Mouse (Mus musculus) adrenal gland, adult 18-20 months (tissue): Measurements from ENCODE around the gene Ifi35. TPM values are rescaled to one million over a fixed set of nuclear protein-coding genes. Genes with fewer than 3 reads are reported as not detected.
A peak's percentile ranks its signal among the peaks of the same experiment; 100 is the strongest.
"Not testable (repeated sequence)": the region's sequence is repeated elsewhere in the genome, so short reads cannot be mapped to it uniquely, and the experiment has no call there.

Experiments
- DNase-seq, 2 experiments: peaks; one replicate each; pipeline ENCODE4 v3.0.0; 2021 to 2022; ENCODE audit warnings: low spot score in 2 of 2
- total RNA-seq, 2 experiments: library from RNA; stranded (reverse); gene quantifications; 1 replicate in 1 of 2; 2 replicates in 1 of 2; pipeline ENCODE4 v1.2.3; 2021

Ifi35 gene
- total RNA-seq, 2 experiments from 2014 or later, result 30.0 to 38.8 TPM

DNA sequence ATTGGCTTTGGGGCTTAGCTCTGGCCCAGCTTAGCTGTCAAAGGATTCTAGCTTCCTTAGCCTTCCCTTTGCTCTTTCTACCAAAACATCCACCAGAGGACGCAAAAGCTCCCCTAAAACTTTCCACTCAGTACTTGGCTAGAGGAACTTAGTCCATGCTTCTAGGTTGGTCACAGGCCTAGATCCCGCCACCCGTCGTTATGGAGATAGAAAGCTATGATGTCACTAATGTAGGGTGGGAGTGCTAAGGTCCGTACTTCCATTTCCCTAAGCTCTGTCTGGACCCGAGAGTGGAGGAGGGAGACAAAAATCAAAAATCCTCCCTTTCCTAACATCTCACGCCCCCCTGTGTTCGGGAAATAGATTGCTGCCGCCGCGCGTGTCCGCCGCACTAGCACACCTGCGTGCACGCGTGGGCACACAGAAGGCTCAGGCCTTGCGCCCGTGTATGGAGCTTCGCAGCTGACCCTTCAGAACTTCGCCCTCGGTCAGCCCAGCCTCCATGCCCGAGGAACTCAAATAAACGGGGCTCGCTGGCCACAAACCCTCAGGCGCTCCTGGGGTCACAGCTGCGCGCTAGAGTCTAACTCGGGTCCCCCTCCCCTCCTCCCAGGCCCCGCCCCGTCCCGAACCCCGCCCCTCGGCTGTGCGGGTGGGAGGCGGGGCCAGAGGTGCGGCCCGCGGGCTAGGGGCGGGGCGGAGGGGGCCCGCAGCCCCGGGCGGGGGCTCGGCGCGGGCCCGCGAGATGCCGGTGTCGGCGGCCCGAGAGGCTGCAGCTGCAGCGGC lies 19.5 kb downstream of the Ifi35 start:
- DNase-seq, result peak; percentile 65 to 75

DNA sequence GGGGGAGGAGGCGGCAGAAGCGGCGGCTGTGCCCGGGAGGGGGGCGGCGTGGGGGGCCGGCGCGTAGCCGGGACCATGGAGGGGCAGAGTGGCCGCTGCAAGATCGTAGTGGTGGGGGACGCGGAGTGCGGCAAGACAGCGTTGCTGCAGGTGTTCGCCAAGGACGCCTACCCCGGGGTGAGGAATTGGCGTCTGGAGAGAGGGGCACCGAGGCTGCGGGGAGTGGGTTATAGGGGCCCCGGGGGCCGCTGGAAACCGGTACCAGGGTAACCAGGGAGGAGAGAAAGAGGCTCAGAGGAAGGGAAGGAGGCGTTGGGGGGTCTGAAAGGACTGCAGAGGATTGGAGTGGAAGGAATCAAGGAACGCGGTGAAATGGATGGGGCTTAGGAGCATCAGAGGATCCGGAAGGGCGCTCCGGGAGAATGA lies 20.1 kb downstream of the Ifi35 start:
- no peak for DNase-seq

DNA sequence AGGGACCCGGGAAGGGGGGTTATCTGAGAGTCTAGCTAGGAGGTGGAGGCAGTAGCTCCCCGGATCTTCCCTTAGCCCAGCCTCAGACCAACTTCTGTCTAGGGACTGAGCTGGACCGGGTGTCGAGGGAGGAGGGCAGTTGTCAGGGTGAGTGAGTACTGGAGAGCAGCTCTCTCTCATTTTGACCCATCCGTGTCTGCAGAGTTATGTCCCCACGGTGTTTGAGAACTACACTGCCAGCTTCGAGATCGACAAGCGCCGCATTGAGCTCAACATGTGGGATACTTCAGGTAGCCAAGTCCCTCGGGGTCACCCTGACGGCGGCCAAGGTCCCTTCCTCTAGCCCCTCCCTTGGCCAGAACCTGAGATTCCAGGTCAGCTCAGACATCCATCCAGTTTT lies 20.5 kb downstream of the Ifi35 start:
- DNase-seq, result peak in 1 of 2 experiments; percentile 28

DNA sequence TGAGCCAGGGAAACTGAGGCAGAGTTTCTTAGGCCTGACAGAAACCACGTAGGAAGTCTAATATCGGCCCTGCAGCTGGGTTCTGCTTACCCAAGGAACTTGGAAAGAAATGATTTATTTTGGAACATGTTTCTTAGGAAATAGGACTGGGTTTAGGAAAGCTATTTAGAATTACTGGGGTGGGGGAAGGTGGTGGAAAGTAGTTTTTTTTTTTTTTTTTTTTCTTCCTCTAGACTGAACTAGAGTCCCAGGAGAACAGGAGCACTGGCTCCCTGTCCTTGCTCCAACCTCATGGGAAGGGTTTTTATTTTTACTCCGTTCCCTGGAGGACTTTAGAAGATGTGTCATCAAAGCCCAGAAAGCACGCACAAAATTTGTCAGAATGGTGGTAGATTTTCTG lies 20.9 kb downstream of the Ifi35 start:
- DNase-seq, result no peak

DNA sequence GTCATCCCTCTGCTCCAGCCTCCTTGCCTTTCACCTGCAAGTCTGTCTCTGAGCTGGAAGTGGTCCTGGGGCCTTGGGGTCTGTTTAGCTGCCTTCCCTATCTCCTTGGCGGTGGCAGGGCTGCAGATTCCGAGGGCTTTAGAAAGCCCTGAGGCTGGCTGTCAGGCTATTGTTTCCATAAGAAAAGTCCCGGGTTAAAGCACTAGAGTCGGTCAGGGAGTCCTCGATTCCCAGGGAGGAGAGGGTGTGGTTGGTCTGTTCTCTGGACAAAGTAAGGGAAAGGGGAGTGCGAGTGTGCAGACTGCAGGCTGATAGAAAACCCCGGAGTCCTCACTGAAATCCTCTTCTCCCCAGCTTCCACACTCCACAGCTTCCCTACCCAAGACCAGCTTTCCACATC lies 22.0 kb downstream of the Ifi35 start:
- no peak for DNase-seq

DNA sequence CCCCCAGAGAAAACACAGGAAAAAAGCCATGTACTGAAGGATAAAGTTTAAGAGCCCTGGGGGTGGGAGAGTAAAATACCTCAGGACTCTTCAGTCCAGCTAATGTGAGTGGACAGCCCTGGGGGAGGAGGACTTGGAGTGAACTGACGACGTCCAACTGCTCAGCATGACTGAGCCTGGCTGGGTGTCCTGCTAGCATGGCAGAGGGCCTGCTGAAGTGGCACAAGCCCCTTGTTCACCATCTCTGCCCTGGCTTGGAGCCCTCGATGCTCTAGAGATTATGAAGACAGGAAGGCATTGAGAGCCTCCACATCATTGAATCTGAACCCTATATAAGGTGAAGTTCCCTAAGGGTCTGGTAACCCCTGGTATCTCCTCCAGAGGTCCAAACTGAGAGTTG lies 23.7 kb downstream of the Ifi35 start:
- DNase-seq, result no peak

DNA sequence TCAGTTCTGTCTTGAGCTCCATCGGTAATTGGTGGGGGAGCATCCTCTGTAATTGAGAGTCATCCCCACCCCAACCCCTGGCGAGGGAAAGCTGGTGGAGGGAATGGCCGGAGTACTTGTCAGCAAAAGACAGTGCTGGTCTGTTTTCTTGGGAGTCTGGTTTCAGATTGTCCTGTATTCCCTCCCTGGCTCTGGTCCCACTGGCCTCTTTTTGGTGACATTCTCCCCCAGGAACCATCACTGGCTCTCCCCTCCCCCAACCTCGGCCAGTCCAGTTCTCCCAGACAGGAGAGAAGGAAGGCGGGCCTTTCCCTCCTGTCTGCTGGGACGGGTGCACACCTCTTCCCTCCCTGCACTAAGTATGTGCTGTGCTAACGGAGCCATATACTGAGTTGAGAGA lies 24.1 kb downstream of the Ifi35 start:
- DNase-seq, result no peak

DNA sequence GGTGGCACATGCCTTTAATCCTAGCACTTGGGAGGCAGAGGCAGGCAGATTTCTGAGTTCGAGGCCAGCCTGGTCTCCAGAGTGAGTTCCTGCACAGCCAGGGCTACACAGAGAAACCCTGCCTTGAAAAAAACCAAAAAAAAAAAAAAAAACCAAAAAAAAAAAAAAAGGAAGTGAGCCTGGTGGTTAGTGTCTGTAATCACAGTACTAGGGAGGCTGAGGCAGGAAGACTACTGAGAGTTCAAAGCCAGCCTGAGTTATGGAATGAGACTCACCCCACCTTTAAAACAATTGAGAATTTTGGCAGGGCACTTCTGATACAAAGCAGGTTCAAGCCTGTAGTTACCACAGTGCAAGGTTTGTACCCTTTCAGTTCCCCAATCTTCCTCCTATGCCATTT lies 25.5 kb downstream of the Ifi35 start:
- DNase-seq, result not testable (repeated sequence)

DNA sequence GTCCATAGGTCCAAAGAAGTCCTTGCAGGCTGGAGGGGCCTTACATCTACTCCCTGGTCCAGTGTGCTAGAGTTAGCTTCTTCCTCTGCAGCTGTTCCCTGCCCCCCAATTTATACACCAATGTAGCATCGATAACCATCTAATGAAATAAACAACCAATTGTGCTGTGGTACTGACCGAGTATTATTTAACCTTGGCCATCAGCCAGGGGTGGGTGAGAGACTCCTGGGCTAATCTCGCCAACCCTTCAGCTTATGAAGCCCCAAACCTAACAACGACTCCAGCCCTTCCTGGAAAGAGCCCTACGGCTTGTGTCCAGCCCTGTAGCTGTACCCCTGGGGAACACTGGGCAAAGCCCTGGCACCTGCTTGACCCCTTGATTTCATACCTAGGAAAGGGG lies 26.1 kb downstream of the Ifi35 start:
- no peak for DNase-seq

DNA sequence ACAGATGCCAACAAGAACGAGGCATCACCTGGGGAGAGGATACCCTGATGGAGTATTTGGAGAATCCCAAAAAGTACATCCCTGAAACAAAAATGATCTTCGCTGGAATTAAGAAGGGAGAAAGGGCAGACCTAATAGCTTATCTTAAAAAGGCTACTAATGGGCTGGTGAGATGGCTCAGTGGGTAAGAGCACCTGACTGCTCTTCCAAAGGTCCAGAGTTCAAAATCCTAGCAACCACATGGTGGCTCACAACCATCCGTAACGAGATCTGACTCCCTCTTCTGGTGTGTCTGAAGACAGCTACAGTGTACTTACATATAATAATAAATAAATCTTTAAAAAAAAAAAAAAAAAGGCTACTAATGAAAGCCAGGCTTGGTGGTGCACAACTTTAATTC lies 28.2 kb downstream of the Ifi35 start:
- not testable (repeated sequence) for DNase-seq

DNA sequence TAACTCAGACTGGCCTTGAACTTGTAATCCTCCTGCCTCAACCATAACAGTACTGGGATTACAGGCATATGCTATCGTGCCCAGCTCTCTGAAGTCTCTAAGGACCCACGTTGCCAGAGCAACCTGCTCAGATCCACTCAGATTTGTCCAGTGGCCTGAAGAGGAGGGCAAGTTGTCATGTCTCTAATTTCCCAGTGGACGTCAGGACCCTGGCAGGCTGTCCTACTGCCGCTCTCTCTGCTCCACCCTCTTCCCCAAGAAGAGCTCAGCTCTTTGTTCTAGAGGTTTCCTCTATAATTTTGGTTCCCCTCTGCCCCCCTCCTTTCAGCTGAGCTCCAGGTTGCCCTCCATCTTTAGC lies 29.0 kb downstream of the Ifi35 start:
- DNase-seq, result no peak

DNA sequence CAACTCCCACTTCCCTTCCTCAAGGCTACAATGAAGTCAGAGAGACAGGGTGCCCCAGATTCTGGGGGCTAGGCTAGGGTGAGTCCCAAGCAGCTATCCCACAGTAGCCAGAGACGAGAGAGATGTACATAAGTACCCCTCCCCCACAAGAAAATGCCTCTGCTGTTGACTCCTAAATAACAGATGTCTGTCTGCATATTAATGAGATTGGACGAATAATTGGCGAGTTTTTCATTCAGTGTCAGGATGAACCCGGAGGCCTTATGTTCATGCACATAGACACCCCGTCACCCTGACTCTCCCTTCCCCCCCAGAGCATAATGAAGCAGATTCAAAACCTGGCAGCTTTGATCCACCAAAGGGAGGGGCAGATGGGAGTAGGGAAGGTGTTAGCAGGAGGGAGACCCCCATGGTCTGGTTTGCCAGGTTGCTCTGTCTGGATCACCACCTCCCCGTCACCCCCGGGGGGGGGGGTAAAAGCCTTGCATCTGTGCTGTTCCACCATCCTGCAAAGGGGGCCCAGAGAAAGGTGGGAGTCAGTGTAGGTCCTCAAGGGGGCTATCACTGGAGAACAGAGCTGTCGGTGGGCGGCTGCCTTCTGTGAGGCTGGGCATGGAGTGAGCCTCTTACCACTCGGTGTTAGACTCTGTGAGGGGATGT lies 29.5 kb downstream of the Ifi35 start:
- DNase-seq, result no peak

DNA sequence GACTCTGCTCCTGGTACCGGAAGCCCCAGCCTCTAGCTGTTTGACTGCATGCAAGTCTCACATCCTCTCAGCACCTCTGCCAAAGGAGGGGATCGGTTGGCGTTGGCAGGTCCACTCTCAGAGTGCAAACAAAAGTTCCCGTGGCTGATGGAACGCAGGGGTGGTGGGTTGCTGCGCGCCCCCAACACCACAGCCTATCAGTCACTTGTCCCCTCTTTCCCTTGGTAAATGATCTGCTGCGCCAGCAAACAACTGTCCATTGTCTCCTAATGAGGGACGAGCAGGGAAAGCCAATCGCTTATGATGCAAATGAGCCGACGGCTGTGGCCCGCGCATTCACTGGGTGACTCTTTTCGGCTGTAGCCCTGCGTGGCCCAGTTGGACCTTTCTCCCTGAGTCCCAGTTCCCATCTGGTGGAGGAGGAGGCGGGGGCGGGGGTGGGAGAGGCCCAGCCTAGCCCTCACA lies 31.0 kb downstream of the Ifi35 start:
- DNase-seq, result no peak

DNA sequence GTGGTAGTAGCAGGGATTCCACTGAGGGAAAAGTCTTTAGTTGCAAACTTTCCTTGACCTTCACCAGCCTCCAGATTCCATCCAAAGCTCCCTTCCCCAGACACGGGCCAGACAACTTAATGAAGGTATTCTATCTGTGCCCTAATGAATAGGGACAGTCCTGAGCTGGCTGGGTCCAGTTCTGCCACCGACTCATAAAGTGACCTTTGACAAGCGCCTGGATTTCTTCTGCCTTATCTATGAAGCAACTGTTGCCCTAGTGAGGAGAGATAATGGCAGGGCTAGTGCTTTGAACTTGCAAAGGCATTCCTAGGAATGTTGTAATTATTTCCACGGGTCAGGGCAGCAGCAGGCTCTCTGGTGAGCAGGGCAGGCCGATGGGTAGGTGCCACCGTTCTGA lies 32.7 kb downstream of the Ifi35 start:
- no peak for DNase-seq

DNA sequence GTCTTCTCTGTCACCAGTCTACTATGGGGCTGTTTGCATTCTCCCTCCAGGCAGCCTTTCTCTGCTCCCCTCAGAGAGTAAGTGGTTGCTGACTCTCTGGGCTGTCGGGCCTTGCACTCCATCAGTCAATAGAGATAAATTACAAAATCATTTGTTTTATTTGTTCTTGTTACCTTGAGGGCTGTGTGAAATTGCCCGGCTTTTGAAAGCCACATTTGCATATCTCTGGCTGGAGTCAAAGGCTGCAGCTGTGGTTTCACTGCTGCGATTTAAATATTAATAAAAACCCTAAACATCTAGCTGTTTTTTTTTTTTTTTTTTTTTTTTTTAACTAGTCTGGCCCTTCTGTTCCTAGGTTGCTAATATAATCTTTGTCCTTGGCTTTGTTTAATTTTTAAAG lies 35.6 kb downstream of the Ifi35 start:
- DNase-seq, result no peak

DNA sequence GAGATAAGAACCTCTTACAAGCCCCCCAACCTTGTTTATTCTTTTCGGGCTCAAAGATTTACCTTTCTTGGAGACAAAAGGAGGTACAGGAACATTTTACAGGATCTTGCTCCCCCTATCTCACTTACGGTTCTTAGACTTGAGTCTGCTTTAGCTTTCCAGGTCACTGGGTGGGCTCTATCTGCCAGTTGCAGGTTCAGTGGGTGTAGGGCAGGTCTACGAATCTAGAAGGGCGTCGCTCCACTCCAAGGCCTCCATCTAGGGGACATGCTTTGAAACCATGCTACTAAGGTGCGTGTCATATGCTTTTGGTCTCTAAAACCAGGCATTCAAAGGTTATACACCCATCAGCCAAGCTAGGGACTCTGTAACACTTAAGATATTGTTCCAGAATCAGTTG lies 36.0 kb downstream of the Ifi35 start:
- DNase-seq, result no peak

DNA sequence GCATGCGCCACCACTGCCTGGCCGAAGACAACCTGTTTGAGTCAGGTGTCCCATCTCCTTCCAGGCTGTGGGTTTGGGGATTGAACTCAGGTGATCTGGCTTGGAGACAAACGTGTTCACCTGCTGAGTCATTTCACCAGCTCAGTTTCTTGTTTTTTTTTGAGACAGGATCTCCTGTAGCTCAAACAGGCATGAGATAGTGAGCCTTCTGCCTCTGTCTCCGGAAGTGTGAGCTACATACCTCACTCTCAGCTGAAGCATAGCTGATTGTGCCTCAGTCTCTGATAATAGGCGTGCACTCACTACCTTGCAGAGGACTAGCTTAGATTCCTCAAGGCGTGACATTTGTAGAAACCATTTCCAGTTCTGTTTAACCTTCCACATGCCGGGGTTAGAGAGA lies 36.6 kb downstream of the Ifi35 start:
- DNase-seq, result no peak

DNA sequence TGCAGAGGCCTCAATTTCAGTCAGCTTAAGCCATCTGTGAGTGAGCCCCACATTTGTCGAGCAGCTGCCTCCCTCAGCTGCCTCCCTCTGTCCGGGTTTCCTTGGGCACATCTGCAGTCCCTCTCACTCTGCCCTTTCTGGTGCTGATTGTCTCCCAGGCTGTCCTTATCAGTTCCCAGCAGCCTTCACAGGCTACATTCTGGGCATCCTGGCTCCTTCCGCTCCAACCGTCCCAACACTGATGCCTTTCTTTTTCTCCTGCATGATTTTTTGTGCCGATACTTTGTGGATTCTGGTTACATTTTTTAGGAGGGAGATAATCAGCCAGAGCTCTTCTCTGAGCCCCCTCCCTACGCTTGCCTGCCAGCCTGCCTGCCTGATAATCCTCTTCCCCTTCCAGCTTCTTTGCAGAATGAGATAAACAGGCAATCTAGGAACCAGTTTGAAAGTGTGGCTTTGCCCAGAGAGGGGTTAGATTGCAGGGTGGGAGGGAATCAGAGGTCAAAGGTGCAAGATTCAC lies 37.4 kb downstream of the Ifi35 start:
- DNase-seq, result no peak

DNA sequence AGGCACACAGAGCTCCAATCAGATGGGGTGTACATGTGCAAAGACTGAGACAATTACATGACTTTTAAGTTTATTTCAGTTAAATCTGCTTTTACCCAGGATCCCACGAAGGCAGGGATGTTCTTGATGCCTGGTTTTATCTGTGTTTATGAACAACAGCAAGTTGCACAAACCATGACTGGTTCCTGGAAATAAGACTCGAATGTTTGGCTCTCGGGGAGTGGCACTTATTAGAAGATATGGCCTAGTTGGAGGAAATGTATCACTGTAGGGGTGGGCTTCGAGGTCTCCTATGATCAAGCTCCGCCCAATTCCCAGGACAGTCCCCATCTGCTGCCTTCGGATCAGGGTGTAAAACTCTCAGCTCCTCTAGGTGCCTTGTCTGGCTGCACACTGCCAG lies 37.9 kb downstream of the Ifi35 start:
- DNase-seq, result no peak

DNA sequence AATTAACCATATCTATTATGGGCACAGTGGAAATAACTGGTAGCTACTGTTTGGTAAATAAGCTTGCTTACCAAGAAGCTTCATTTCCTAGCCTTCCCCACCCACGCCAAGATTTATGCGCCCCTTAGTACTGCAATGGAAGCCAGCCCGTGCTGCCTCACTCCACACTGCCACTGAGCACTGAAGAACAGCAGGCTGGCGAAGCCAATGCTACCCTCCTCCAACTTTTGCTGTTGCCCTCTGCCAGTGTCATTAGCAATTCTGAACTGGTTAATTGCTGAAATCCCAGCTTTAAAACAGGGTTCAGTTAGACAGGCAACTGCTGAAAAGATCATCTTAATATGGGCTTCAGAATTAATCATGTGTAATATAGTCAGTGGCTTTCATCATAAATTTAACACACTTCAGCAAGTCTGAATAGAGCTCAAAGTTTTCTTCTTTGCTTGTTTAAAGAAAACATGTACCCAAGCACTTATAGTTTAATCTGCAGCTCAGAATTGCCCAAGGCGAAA lies 58.1 kb downstream of the Ifi35 start:
- no peak for DNase-seq

DNA sequence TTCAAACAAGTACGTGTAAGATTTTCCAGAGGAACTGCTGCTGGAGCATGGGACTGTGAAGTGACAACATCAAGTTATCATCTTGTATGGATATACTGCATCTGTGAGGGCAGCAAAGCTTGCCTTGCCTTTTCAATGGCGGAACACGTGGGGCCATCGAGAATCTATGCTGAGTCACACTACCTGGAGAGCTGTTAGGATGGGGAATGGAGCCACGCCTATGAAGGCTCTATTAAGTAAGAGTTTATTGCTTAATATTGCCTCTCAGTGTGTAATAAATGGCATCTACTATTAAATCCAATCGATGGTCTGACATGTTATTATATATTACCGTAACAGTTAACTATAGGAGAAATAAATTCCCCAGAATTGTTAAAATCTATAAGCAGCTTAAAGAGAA lies 58.9 kb downstream of the Ifi35 start:
- DNase-seq, result no peak
